Mouse (Mus musculus) embryonic stem cell, embryonic (primary cell): ENCODE results near the gene Slc50a1.

ENCODE experiments used
- CTCF ChIA-PET, 4 experiments: fragments of 300-600 bp in 2 of 4; fragments of 350-600 bp in 2 of 4; sonication (Branson Sonifier 250); formaldehyde crosslinking; loops; one replicate each; lab custom pipeline; 2022; ENCODE audit warnings: inconsistent platforms in 2 of 4; lab: Charles Lee
- POLR2A ChIA-PET, 4 experiments: fragments of 300-600 bp in 2 of 4; fragments of 350-600 bp in 2 of 4; sonication (Branson Sonifier 250); formaldehyde crosslinking; loops; one replicate each; lab custom pipeline; 2022; ENCODE audit warnings: antibody characterized with exemption in 4 of 4, inconsistent platforms in 1 of 4; lab: Charles Lee

Slc50a1 gene

GRCm38 (mm10) chr3:89238494-89238893 lies 31.9 kb downstream of the Slc50a1 start:
- ChIA-PET CTCF (no interaction called here), POLR2A (interaction anchor here in 2 of 4 experiments (0.8 to 1.4 kb wide), 5 partner anchors 10 to 52 kb away, joined by 3 to 4 read pairs (median 3); partner anchors contain the start of gene Thbs3 (in 1 of the 2))

GRCm38 (mm10) chr3:89237682-89238081 lies 32.7 kb downstream of the Slc50a1 start:
- ChIA-PET POLR2A (interaction anchor here in 2 of 4 experiments (0.7 to 1.4 kb wide), 3 partner anchors 11 to 596 kb away, joined by 3 to 4 read pairs (median 3); no protein-coding TSS in a partner anchor), CTCF (interaction anchor here in 1 of 4 experiments (0.5 kb wide), 1 partner anchor 211 kb away, joined by 4 read pairs; no protein-coding TSS in a partner anchor)

GRCm38 (mm10) chr3:89236516-89236915 lies 33.9 kb downstream of the Slc50a1 start:
- ChIA-PET POLR2A (interaction anchor here in 2 of 4 experiments (1.0 to 1.9 kb wide), 3 partner anchors 10 to 14 kb away, joined by 3 to 10 read pairs (median 4); partner anchors contain the start of genes Krtcap2 (in 1 of the 2), Mtx1 (in 1 of the 2) and Trim46 (in 1 of the 2)), CTCF (interaction anchor here in 1 of 4 experiments (0.8 kb wide), 1 partner anchor 10 kb away, joined by 5 read pairs; no protein-coding TSS in a partner anchor)

GRCm38 (mm10) chr3:89233562-89234110 lies 36.7 kb downstream of the Slc50a1 start:
- POLR2A ChIA-PET: interaction anchor here in 2 of 4 experiments (0.6 to 1.7 kb wide), 10 partner anchors 9 to 241 kb away, joined by 3 to 4 read pairs (median 3); partner anchors contain the start of genes Fam189b (in 1 of the 2), Krtcap2 (in 1 of the 2), Scamp3 (in 1 of the 2) and Trim46 (in 1 of the 2)
- CTCF ChIA-PET: interaction anchor here in 3 of 4 experiments (0.8 to 6.7 kb wide), 6 partner anchors 9 to 291 kb away, joined by 3 to 81 read pairs (median 6); partner anchors contain the start of genes Krtcap2 (in 1 of the 3) and Trim46 (in 1 of the 3)

GRCm38 (mm10) chr3:89232614-89233013 lies 37.8 kb downstream of the Slc50a1 start:
- ChIA-PET POLR2A (interaction anchor here in 2 of 4 experiments (0.8 to 1.7 kb wide), 4 partner anchors 21 to 129 kb away, joined by 3 read pairs; partner anchors contain the start of gene Fam189b (in 1 of the 2)), CTCF (interaction anchor here (0.6 to 6.7 kb wide), 7 partner anchors 10 to 138 kb away, joined by 3 to 81 read pairs (median 5); partner anchors contain the start of genes Krtcap2 (in 1 of the 4) and Trim46 (in 1 of the 4))

- ChIA-PET POLR2A (interaction anchor here in 2 of 4 experiments (0.6 to 1.7 kb wide), 3 partner anchors 12 to 48 kb away, joined by 3 to 4 read pairs (median 3); no protein-coding TSS in a partner anchor), CTCF (interaction anchor here in 3 of 4 experiments (0.5 to 6.7 kb wide), 5 partner anchors 11 to 217 kb away, joined by 4 to 81 read pairs (median 7); partner anchors contain the start of genes Krtcap2 (in 2 of the 3) and Trim46 (in 2 of the 3))
Observed at GRCm38 (mm10) chr3:89231772-89232275, 38.5 kb downstream of the Slc50a1 start.

GRCm38 (mm10) chr3:89231345-89231744 lies 39.0 kb downstream of the Slc50a1 start:
- POLR2A ChIA-PET: interaction anchor here in 3 of 4 experiments (0.7 to 1.7 kb wide), 8 partner anchors 12 to 236 kb away, joined by 3 to 7 read pairs (median 4); partner anchors contain the start of gene Thbs3 (in 1 of the 3)
- CTCF ChIA-PET: interaction anchor here (0.5 to 6.7 kb wide), 7 partner anchors 11 to 218 kb away, joined by 3 to 81 read pairs (median 6); partner anchors contain the start of genes Krtcap2 (in 3 of the 4) and Trim46 (in 3 of the 4)

- CTCF ChIA-PET: interaction anchor here (0.6 to 6.7 kb wide), 8 partner anchors 12 to 16 kb away, joined by 3 to 81 read pairs (median 4); partner anchors contain the start of genes Krtcap2 (in 3 of the 4) and Trim46 (in 3 of the 4)
- POLR2A ChIA-PET: interaction anchor here in 3 of 4 experiments (0.6 to 1.7 kb wide), 11 partner anchors 13 to 235 kb away, joined by 3 to 7 read pairs (median 3); partner anchors contain the start of genes Fam189b (in 1 of the 3) and Thbs3 (in 1 of the 3)
Observed at GRCm38 (mm10) chr3:89230561-89230960, 39.8 kb downstream of the Slc50a1 start.

- ChIA-PET POLR2A (interaction anchor here in 2 of 4 experiments (0.8 to 1.4 kb wide), 3 partner anchors 15 to 177 kb away, joined by 3 to 4 read pairs (median 3); partner anchors contain the start of gene Krtcap2 (in 1 of the 2)), CTCF (interaction anchor here in 2 of 4 experiments (0.5 to 6.7 kb wide), 6 partner anchors 13 to 653 kb away, joined by 3 to 81 read pairs (median 3); partner anchors contain the start of genes Krtcap2 (in 1 of the 2) and Trim46 (in 1 of the 2))
Observed at GRCm38 (mm10) chr3:89229276-89229675, 41.1 kb downstream of the Slc50a1 start.

- POLR2A ChIA-PET: interaction anchor here in 2 of 4 experiments (0.8 to 1.4 kb wide), 3 partner anchors 15 to 178 kb away, joined by 3 to 4 read pairs (median 3); partner anchors contain the start of gene Krtcap2 (in 1 of the 2)
- CTCF ChIA-PET: interaction anchor here in 1 of 4 experiments (1.3 to 6.7 kb wide), 2 partner anchors 16 to 92 kb away, joined by 5 to 81 read pairs; partner anchors contain the start of genes Krtcap2 and Trim46
Observed at GRCm38 (mm10) chr3:89228836-89229235, 41.5 kb downstream of the Slc50a1 start, which contains the start of gene Muc1. Gene Muc1 (plus strand): TSS chr3:89229057.

- ChIA-PET CTCF (no interaction called here), POLR2A (no interaction called here)
Observed at GRCm38 (mm10) chr3:89228180-89228549, 42.2 kb downstream of the Slc50a1 start.

GRCm38 (mm10) chr3:89227307-89228179 lies 42.8 kb downstream of the Slc50a1 start:
- ChIA-PET POLR2A (interaction anchor here in 3 of 4 experiments (0.5 to 4.7 kb wide), 13 partner anchors 9 to 653 kb away, joined by 3 to 58 read pairs (median 11); partner anchors contain the start of genes Krtcap2 (in 2 of the 3), Thbs3 (in 2 of the 3), Trim46 (in 2 of the 3) and Gba (in 1 of the 3)), CTCF (interaction anchor here in 3 of 4 experiments (0.6 to 3.9 kb wide), 7 partner anchors 16 to 228 kb away, joined by 3 to 40 read pairs (median 3); partner anchors contain the start of genes Krtcap2 (in 3 of the 3) and Trim46 (in 2 of the 3))

- POLR2A ChIA-PET: interaction anchor here (0.5 to 4.7 kb wide), 33 partner anchors 9 to 653 kb away, joined by 3 to 58 read pairs (median 4); partner anchors contain the start of genes Thbs3 (in 3 of the 4), Hcn3 (in 2 of the 4), Krtcap2 (in 2 of the 4) and Scamp3 (in 2 of the 4)
- CTCF ChIA-PET: interaction anchor here in 3 of 4 experiments (0.5 to 3.9 kb wide), 9 partner anchors 13 to 223 kb away, joined by 3 to 40 read pairs (median 4); partner anchors contain the start of genes Krtcap2 (in 3 of the 3) and Trim46 (in 2 of the 3)
Observed at GRCm38 (mm10) chr3:89226900-89227299, 43.5 kb downstream of the Slc50a1 start, which contains the start of gene Mtx1. Gene Mtx1 (minus strand): TSS chr3:89227088.

- ChIA-PET CTCF (interaction anchor here in 3 of 4 experiments (0.5 to 3.9 kb wide), 14 partner anchors 12 to 547 kb away, joined by 3 to 40 read pairs (median 3); partner anchors contain the start of genes Krtcap2 (in 2 of the 3), Adam15 (in 1 of the 3), Hcn3 (in 1 of the 3) and Trim46 (in 1 of the 3)), POLR2A (interaction anchor here (0.5 to 4.7 kb wide), 57 partner anchors 9 to 674 kb away, joined by 3 to 58 read pairs (median 4); partner anchors contain the start of genes Thbs3 (in 4 of the 4), Fam189b (in 3 of the 4), Scamp3 (in 3 of the 4) and Gba (in 2 of the 4))
Observed at GRCm38 (mm10) chr3:89226361-89226760, 44.0 kb downstream of the Slc50a1 start.

GRCm38 (mm10) chr3:89225918-89226317 lies 44.5 kb downstream of the Slc50a1 start:
- CTCF ChIA-PET: interaction anchor here in 3 of 4 experiments (0.6 to 3.9 kb wide), 13 partner anchors 12 to 547 kb away, joined by 3 to 40 read pairs (median 3); partner anchors contain the start of genes Krtcap2 (in 2 of the 3), Adam15 (in 1 of the 3), Hcn3 (in 1 of the 3) and Trim46 (in 1 of the 3)

More at GRCm38 (mm10) chr3:89225918-89226317, 44.5 kb downstream of the Slc50a1 start:
- POLR2A ChIA-PET: interaction anchor here (0.6 to 4.7 kb wide), 61 partner anchors 9 to 673 kb away, joined by 3 to 58 read pairs (median 4); partner anchors contain the start of genes Thbs3 (in 4 of the 4), Fam189b (in 3 of the 4), Scamp3 (in 3 of the 4) and Gba (in 2 of the 4)
